Mouse (Mus musculus) adrenal gland, adult (tissue): ENCODE measurements around the gene Ppih.
"Not testable (repeated sequence)": the region's sequence is repeated elsewhere in the genome, so short reads cannot be mapped to it uniquely, and the experiment has no call there.

ENCODE experiments used
- DNase-seq, 2 experiments: peaks; one replicate each; pipeline ENCODE4 v3.0.0; 2022 to 2023; ENCODE audit warnings: low spot score in 1 of 2; ENCODE audit not compliant: inconsistent age in 2 of 2

Gene Ppih

DNA sequence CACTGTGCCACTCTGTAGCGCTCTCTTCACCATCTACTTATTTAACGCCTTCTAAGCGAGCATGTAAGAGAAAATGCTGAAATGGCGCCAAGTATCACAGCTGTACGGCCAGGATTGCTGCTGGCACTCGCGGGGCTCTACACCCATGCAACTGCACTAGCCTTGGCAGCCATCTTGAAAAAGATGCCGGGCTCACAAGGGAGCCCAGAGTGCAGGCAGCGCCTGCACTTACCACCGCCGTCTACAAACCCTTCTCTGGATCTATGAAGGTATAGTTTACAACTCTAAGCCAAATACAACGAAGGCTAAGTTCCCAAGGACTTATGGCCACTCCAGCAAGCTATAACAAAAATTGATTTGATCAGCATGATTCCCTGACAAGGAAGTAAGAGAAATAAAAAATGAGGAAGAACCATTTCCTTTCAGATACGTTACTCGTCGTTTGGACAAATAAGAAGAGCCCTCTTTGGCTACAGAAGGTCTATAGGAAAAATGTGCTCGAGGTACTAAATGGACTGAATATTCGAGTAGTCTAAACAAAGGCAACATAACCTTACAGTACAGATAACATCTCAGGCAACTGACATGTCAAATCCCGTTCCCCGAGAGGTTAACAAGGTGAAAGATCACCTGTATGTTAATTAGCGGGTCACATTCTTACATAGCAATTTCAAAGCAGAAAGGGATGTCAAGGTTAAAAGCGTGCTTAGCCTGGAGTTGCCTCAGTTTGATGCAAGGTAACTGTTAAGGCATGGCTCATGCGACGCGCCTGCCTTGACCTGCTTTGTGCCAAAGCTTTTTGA, 27.4 kb downstream of the Ppih start:
- DNase-seq = peak; percentile 53 to 84

DNA sequence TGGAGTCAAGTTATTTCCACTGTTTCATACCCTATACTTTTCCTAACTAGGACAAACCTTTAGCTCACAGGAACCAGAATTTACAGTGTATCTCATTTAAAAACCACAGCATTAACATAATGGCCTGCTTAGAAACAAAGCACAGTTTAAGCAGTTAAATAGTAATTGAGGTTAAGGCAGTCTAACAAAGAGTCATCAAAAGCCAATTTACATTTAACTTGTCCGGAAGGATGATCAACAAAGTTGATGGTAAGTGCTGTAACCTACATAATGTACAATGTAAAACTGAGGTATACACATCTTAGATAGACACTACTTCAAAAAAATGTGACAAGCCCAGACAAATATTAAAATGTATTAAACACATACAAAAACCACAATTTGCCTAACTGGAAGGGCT, 28.4 kb downstream of the Ppih start:
- no peak for DNase-seq

DNA sequence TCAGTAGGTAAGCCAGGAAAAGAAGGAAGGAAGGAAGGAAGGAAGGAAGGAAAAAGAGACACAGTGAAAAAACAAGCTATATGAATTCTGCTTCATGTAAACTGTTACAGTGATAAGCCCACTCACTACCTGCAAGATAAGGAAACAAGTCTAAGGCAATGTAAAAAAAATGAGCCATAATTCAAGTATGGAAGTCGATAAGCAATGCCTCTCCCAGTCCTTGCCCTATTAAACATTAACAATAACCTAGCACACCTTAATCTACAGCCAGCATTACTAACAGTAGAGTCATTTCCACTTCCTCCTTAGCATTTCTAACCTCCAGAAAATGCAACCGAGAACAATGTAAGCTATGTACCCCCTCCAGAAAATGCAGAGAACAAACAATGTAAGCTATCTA, 35.0 kb downstream of the Ppih start:
- DNase-seq = no peak

DNA sequence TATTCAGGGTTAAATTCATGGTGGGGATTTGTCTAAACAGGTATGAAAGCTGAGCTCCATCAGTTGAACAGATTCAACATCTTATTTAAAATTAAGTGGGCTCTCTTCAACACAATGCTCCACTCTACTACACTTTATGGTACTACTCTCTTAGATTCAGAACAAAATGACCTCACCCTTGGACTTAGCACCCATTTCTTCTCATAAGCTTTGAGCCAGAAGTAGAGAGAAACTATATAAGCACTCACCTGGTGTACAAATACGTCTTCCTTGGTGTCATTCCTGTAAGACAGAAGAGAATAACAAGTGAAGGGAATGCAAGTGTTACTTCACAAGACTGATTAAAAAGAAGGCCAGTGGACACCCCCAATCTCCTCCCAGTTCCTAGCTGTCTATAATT, 35.5 kb downstream of the Ppih start:
- DNase-seq = no peak

DNA sequence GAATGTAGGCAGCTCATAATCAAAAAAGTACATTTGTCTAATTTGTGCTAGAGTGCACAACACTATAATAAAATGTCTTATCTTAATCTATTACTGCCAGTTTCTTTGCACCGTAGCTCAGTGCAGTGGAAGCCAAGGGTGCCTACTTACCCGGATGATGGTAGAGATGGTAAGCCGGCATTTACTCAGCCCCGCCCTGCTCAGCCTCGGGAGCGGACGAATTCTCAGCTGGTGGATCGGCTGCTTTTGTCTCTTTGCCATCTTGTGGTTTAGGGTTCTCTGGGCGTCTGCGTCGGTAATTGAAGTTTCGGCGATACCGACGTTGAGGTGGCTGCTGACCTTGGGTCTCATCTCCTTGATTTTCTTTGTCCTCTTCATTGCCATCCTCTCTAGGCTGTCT, 41.6 kb downstream of the Ppih start:
- DNase-seq = not testable (repeated sequence)

DNA sequence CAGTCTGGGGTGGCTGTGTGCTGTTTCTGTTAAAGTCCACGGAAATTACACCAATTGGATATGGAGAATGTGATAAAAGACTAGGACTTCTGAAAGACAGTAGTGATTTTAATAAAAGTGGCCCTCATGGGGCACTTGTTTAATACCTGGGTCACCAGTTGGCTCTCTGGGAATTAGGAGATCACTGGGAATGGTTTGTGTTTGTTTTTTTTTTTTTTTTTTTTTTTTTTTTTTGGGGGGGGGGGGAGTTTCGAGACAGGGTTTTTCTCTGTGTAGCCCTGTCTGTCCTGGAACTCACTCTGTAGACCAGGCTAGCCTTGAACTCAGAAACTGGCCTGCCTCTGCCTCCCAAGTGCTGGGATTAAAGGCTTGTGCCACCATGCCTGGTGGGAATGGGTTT, 44.6 kb downstream of the Ppih start:
- no peak for DNase-seq

DNA sequence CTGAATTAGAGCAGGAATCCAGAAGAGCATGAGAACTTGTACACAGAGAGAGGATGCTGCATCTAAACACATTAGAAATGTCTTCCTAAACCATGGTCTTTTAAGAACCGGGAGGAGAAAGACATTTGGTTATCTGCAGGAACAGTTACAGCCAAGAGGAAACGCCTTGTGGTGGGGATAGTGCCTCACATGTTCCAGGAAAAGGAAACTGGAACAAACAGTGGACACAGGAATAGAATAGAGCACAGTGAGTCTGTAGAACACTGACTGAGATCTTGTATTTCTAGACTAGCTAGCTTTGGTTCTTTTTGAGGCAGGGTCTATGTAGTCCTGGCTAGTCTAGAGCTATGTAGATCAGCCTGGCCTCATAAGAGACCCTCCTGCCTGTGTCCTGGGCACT, 45.1 kb downstream of the Ppih start:
- peak in 1 of 2 experiments; percentile 44 for DNase-seq

DNA sequence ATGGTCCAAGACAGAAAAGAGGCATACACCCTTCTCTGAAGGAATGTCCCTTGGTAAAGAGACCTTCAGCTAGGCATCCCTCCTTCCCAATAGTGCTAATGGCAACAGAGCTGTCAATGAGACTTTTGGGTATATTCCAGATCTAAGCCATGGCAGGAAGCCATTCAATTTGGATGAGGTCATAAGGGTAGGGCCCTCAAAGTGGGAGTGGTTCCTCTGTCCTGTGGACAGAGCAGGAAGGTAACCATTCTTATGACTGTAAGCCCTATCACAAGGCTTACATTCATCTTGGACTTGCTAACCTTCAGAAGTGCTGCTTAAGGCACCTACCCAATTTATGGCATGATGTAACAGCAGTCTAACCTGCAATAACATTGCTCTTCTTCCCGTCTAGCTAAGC, 45.7 kb downstream of the Ppih start:
- peak in 1 of 2 experiments; percentile 78 for DNase-seq

DNA sequence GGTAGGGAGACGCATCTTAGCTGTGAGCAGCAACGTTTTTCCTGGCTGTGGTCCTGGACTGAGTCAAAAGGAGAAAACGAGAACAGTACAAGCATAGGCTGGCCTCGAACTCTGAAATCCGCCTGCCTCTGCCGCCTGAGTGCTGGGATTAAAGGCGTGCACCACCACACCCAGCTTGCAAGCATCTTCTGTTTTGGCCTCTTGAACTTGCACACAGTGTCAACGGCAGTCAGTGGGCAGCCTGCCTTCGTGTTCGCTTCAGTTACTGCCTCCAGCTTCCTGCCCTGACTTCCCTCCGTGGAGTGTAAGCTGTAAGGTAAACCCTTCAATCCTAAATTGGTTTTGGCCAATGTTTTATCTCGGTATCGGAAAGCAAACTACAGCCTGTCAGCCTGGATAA, 53.7 kb downstream of the Ppih start:
- no peak for DNase-seq

DNA sequence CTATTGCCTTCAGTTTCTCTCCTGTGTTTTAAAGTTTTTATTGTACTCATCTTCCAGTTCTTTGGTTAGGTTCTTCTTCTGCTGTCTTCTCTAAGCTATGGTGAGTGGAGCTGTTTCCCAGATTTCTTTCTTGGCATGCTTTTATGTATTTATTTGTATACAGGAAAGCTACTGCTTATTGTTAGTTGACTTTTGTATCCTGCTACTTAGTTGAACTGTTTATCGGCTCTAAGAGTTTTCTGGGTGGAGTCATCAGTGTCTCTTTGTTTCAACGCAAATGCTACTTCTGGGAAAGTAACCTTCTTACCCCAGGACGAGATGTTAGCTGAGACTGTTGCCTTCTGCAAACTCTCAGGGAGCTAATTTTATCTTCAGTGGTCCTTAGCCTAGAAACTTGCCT, 56.9 kb downstream of the Ppih start:
- no peak for DNase-seq

DNA sequence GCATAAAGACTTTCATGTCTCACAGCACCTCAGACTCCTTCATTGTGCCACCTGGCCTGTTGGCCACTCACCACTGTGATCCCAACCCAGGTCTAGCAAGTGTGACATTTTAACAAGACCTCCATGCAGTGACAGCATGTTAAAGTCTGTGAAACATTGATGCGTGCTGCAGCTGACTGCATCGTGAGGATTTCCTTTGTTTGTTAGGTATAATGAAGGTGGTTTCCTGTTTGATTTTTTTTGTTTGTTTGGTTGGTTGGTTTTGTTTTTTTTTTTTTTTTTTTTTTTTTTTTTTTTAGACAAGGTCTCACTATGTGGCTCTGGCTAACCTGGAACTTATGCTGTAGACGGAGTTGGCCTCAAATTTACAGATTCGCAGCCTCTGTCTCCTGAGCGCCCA, 57.9 kb downstream of the Ppih start:
- DNase-seq = no peak

DNA sequence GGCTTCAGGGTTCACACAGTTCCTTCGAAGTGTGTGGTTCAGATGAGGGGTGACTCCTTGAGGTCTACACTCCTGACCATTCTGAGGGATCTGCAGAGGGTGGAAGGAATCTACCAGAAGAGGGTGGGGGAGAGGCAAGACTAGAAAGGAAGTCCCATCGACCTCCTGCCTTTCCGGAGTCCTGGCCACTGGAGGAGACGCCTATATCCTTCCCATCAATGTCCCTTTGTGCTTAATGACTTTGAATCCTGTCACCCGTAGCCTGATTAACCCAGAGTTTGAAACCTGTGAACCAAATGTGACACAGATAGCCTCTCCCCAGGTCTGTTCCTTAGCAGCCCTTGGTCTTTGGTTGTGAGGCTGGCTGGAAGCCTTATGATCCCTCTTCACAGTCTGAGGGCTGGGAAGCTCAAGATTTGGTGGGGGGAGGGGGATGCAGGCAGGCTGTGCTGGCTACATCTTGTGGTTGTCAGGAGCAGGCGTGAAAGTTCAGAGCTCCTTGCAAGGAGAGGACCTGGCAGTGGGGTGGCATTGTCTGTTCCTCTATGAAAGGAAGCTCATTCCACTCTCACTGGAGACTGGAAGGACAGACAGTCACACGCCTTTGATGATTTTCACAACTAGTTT, 59.1 kb downstream of the Ppih start:
- no peak for DNase-seq

DNA sequence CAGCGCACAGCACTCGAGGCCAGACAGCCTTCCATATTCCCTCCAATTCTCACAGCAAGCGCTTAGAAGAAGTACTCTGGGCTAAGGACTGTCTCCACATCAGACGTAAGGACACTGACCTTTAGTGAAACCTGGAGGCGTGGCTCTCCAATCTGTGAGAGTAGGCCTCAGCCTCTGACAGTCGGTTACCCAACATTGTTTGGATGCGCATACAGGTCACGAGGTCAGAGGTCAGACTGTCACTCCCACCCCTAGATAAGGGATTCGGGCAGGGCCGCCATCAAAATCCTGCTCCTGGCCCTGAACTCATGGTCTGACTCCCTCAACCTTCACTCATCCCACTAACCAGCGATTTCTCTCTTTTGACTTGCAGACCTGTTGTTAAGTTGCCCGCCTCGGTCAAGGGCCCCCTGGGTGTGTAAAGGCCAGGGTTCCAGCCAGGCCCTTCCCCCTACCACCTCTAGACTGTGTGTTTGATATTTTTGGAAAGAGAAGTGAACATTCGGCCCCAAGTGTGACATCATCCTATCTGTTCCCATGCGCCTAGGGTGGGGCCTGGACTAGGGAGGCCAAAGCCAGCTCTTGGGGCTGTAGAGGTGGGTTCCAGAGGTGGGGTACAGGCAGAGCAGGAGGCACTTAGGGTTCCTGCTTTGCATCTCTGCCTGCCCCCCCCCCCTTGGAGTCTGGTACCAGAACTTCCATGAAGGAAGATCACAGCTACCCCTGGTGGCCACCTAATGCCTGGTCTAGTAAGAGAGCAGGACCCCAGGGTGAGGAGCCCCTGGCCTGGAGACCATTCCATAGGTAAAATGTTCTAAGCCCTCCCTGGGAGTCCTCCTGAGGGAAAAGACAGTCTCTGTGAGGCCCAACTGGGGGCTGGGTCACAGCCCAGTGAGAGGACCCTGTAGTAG, 60.7 kb downstream of the Ppih start:
- no peak for DNase-seq

DNA sequence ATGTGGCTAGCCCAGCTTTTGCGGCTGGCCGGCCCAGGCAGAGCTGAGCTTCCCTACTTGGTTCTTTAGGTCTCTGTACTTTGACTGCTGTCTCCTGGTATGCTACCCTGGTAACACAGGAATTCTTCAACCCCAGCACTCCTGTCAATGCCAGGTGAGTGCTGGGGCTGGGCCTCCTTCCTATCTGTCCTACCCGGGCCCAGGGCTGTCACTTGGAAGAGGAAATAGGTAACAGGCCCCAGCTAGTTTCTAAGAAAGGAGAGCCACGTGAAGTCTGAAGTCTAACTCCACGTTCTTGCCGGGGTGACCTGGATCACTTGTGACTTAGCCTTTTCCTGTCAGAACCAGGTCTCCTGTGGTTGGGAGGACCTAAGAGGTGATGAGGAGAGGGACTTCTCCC, 63.3 kb downstream of the Ppih start:
- no peak for DNase-seq

DNA sequence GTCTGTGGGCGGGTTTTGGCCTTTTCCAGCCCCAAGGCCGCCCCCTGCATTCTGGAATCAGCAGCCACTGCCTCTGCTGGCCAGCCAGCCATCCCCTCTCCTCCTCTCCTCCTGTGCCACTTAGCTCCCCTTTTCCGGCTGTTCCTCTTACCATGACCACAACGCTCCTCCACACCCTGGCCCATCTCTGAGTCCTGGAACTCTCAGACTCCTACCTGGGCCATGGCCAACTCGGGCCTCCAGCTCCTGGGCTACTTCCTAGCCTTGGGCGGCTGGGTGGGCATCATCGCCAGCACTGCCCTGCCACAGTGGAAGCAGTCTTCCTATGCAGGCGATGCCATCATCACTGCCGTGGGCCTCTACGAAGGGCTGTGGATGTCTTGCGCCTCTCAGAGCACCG, 65.0 kb downstream of the Ppih start, which contains the start of gene Cldn19:
Gene Cldn19, plus strand, starts transcription at position 64 of the 400 bp plus-strand sequence.
- DNase-seq = no peak

DNA sequence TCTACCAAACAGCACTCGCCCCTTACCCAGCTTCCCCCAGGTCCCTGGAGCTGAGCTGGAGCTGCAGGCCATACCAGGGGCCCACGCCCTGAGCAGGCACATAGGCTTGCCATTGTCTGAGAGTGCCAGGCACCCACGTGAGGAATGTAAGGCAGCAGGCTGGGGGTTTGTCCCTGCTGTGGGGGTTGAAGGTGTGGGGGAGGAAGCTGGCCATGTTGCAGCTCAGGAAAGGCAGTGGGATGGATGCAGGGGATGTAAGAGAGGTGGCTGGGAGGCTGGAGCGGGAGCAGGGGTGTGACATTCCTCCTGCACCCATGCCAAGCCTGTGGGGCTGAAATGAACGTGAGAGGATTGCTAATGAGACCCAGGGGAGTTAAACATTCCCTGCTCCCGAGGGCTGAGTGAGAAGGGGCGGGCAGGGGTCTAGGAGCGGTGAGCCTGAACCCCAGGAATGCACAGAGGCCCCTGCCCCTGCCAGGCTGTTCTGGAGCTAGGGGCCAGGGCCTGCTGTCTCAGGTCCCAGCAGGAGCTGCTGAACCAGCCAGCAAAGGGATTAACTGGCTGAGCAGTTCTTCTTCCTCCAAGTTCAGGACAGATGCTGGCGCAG, 66.2 kb downstream of the Ppih start:
- DNase-seq = no peak

DNA sequence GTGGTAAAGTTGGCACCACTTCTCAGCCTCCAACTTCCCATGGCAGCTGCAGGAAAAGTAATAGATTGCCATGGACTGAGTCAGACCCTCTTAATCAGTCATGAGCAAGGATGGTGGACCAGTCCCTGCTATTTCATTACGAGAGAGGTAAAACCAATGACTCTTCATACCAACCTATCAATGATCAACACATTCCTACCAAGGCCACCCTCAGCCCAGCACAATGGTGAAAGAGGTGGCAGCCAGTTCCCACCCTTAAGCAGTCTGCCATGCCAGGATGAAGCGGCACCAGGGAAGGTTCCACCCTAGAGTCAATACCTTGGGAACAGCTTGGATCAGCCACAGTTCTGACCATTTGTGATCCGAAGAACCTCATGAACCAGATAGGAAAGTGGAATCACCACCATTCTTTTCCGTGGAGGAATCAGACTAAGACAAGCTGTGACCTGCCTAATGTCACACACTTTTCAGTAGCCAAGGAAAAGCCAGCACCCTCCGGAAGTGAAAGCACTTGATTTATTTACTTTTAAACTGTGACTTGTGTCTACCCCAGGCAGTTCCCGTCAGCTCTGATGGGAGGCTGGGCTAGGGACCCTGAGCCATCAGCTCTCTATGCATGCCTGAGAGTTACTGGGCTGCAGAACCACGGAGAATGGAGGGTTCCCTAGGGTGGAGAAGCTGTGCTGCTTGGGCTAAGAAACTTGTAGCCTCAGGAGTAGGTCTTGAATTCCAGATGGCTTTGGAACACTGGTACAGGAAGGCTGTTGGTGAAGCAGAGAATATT, 68.1 kb downstream of the Ppih start:
- DNase-seq = peak in 1 of 2 experiments; percentile 46
